Mouse (Mus musculus) adrenal gland, adult 2 months (tissue): ENCODE measurements around the gene Rbm34. TPM values are rescaled to one million over a fixed set of nuclear protein-coding genes. Genes with fewer than 3 reads are reported as not detected.
"Not testable (repeated sequence)": the region's sequence is repeated elsewhere in the genome, so short reads cannot be mapped to it uniquely, and the experiment has no call there.

Experiments used
- DNase-seq: peaks from one replicate; pipeline ENCODE4 v3.0.0; 2021
- polyA plus RNA-seq: library from polyadenylated mRNA; depleted of rRNA; stranded (reverse); fragments of >200 nt; gene quantifications from 2 replicates; pipeline ENCODE4 v1.2.3, GENCODE M21; 2012; rRNA removed
- total RNA-seq, 2 experiments: library from RNA; stranded (reverse); gene quantifications; 2 replicates each; pipeline ENCODE4 v1.2.3; 2021

The Rbm34 gene
- total and polyA plus RNA-seq, 3 experiments: 3.0 to 12.1 (median 9.2) TPM

DNA sequence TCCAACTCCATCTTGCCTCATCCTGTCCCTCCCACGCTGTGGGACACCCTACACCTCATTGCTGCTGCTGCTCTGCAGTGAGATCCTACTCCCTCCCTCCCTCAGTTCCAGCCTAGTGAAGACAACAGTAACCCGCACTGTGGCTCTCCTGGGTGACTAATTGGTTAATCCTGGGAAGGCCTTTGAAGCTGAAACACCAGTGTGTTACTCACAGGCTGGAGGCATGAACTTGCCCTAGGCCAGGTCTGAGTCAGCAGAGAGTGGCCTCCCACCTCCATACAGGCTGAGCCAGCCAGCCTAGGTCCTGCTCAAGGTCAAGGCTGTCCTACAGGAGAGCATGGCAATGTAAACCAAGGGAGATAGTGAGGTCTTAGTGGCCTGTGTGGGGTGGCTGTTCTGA lies 51.6 kb downstream of the Rbm34 start:
- peak; percentile 89 for DNase-seq

DNA sequence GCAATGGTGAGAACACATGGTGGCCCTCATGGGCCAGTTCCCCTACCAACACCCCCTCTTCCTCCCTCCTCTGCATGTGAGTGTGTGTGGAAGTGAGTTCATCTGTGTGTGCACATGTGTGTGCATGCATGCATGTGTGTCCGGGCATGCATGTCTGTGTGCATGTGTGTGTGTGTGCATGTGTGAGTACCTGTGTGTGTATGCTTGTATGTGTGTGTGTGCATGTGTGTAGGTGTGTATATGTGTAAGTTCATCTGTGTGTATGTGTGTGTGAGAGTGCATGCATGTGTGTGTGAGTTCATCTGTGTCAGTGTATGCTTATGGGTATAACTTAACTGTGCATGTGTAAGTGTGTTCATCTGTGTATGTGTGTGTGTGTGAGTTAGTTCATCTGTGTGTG lies 52.5 kb downstream of the Rbm34 start:
- no peak for DNase-seq

DNA sequence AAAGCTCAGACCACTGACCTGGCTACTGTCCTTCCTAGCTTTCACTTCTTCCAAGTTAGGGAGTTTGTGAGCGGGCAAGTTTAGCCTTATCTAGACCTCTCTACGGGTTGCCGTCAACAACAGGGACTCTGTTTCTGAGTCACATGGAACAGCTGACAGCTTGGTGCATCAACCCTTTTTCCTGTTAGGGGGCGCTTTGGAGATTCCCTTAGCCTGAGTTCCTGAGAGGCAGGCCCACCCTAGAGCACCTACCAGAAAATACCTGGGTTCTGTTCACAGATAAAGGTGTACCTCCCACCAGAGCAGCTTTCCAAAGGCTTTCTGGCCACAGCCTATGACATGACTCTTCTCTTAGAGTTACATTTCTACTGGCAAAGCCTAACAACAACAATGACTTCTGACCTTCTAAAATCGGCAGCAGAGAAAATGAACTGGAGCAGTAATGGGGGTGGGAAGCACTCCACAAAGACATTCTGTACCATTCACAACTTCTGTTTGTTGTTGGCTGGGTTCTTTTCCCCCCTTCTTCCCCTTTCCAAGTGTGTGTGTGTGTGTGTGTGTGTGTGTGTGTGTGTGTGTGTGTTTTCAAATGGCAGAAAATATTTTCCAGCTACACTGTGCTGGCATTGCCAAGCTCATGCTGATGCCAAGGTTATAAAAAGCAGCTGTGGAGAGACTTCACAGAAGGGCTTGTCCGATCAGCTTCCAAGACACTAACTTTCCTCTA lies 53.5 kb downstream of the Rbm34 start:
- DNase-seq: peak; percentile 47

DNA sequence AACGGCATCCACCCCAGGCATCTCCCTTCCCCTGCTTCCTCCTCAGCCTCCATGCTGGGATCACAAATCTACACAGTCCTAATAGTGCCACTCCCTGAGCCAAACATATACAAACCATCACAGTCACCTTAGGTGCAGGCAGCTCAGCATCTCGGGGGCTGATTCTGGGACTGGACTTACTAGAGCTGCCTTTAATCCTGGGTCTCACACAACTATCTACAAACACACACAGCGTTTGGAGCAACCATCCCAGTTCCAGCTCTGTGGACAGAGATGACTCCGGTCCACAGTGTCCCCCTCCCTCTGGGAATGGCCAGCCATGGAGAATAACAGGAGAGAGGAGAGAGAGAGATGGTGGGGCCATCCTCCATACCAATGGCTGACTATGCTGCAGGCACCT lies 54.3 kb downstream of the Rbm34 start:
- no peak for DNase-seq

DNA sequence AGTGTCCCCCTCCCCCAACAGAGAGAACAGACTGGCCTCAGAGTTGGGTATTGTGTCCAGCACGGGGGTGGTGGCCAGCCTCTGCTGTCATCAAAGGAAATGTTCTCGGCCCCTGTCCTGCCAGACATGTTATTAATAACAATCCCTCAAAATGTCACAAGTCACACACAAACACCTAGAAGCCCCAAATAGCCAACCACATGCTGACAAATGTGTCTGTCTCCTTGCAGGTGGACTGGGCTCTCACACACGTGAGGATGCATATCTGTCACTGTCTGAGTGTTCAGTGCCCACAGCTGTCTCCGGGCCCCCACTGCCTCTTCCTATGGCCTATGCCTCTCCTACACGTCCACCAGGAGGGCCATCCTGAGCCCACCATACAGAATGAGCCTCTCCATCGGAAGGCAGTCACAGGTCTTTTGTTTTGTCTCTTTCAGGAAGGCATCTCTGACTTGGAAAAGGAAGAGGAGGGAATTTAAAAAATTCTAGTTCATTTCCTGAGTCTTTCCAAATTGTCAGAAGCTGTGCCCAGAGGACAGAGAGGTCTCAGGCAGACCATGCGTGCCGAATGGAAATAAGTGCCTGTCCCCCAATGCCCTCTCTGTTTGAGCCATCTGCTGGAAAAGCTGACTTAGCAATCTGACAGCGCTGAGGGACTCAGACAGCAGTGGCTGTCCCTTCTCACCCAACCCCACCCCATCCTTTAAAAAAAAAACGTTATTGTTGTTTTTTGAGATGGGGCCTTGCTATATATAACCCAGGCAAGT lies 56.1 kb downstream of the Rbm34 start:
- DNase-seq: no peak

DNA sequence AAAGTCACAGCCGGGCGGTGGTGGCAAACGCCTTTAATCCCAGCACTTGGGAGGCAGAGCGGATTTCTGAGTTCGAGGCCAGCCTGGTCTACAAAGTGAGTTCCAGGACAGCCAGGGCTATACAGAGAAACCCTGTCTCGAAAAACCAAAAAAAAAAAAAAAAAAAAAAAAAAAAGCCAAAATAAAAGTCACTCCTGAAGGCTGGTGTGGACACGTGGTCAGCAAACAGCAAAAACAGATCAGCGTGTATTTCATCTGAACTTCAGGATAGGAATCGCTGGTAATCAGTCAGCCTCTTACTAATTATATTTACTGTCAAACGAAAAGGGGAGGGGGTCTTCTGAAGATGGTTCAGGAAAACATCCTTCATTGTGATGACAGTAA lies 56.8 kb downstream of the Rbm34 start:
- DNase-seq: not testable (repeated sequence)

DNA sequence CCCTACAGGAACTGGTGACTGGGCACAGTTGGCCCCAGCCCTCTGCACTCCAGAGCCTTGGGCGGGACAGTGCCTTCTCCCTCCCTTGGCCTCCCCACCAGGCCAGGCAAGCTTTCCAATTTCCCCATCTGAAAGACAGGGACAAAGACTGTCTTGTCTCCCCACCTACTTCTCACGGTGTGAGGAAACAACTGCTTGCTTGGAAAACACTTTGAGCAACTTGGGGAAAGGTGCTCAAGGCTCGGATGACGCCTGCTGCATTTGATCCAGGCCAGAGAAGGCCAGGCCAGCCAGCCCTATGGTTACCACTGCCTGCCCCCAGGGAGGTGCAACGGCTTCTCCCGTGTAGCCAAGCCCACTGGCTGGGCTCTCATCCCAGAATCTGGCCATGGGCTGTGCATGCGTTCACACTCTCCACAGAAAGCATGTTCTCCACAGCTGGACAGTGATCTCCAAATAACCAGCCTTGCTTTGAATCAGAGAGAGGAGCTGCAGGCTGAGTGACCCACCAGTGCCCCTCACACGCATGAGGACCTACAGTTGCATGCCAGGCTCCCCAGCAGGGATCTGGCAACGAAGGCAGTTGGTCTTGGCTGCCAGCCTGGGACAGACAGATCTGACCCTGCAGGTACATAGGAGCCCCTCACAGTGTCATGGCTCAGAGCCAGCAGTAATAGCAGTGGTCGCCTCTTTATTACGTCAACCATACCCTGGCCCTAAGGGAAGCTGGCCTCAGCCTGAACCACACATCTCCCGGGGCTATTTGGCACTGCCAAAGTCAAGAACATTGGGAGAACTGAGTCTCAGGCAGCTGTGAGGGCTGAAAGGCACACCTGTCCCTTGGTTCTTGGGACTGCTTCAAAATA lies 57.4 kb downstream of the Rbm34 start:
- peak; percentile 59 for DNase-seq

DNA sequence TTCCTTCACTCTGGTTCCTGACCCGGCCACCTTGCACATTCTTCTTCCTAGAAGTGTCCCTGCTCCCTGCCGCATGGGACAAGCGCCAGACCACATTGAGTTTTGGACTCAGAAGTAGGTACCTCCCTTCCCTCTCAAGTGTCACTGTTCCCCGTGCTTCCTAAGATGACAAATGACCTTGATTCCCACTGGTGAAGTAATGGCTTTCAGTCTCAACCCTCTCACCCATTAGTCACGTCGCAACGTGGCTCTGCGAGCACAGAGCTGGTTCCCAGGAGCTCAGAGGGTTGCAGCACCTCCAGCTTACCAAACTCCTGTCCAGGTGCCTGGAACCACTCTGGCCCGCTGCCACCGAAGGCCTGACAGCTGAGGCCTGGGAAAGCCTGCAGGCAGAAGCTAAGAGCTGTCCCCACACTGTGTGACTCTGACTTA lies 61.5 kb downstream of the Rbm34 start:
- DNase-seq: peak; percentile 81

DNA sequence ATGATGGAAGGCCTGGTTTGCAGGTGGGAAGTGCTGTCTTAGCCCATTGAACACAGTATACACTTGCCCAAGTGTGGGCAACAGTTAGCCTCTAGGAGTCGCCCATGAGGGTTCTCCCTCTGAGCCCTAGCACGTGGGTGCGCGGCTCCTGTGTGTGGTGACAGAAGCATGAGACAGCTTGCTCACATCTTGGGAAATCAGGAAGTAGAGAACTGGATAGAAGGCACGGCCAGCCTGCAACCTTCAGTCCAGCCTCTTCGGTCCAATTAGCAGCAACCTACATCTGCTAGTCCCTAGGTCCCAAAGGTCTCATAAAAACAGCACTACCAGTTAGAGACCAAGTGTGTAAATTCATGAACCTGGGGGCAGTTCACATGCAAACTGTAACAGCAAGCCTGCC lies 62.1 kb downstream of the Rbm34 start:
- DNase-seq: peak; percentile 63

DNA sequence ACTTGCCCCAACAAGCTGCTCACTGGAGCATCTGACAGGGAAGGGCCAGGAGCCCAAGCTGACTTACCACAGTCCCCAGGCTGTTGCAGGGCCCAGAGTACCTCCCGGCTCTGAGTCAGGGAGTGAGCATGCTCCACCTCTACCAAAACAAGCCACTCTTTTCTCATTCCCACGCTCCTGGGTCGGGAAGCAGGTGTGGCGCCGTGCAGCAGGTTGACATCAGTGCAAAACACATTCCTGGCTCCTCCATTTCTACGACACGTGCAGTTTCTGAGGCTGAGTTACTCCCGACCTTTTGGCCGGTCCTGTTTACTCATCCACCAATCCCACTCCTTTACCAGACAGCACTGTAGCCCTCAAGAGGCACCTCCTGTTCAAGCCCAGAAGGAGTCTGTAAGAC lies 62.9 kb downstream of the Rbm34 start:
- no peak for DNase-seq

DNA sequence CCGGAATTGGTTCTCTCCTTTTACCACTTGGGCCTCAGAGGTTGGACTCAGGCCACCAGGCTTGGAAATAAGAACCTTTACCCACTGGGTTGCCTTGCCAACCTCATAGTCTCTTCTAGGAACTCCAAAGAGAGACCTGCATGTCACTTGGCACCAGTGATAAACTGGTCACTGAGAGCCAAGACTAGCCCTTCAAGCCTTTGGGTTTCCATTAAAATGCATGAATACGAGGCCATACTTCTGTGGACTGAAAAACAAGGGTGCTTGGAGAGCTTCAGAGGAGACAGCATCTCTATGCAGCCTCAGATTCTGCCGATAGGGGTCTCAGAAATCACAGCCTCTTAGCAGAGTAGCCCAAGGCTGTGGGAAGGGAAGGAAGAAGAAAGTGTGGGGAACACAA lies 63.5 kb downstream of the Rbm34 start:
- no peak for DNase-seq

DNA sequence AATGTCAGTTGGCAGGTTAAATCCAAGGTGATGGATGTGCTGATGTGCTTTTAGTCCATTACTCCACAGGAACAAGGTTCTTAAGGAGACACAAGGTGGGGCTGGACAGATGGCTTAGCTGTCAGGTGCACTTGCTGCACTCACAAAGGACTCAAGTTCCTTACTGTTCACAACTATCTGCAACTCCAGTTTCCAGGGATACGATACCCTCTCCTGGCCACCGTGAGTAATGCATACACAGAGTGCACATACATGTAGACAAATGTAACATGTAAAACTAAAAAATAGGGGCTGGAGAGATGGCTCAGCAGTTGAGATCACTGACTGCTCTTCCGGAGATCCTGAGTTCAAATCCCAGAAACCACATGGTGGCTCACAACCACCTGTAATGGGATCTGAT lies 65.5 kb downstream of the Rbm34 start:
- DNase-seq: no peak

DNA sequence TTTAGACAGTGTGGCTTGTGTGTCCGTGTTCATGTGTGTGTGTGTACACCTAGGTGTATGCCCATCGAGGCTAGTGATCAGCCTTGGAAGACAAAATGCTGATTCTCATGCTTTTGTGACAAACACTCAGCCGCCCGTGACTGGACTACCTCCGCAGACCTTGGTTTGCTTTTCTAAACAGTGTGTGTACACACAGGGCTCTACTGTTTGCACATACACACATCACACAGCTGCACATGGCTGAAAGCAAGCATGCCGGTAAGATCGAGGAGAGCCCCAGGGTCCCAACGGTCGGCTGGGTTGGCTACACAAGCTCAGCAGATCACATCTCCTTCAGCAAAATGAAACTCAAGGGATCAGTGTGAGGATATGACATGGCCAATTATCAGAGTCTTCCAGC lies 66.9 kb downstream of the Rbm34 start:
- DNase-seq: no peak

DNA sequence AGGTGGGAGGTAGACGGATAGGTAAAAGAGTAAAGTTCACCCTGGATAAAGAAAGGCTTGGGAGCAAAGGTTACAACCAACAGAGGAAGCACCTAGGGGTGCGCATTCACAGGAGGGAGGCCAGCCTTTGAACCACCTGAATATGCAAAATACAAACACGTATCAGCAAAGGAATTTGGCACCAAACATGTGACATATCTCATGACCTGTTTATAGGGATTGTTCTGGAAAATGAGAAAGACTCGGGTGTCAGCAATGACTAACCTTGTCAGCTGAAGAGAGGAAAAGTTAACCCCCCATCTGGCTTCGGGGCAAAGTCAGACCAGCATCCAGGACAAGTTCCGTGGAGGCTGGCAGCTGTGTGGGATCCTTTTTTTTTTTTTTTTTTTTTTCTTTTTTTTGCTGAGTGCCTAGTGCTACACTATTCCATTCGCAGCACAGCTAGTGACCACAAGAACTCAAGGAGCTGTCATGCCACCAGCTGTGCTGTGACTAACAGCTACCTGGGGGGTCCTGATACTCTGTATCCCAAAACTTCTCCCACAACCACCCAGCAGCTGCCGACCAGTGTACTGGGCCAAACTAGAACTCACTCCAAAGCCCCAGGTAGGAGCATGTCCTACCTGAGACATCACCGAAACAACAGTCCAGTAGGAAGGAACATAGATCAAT lies 67.5 kb downstream of the Rbm34 start:
- no peak for DNase-seq

DNA sequence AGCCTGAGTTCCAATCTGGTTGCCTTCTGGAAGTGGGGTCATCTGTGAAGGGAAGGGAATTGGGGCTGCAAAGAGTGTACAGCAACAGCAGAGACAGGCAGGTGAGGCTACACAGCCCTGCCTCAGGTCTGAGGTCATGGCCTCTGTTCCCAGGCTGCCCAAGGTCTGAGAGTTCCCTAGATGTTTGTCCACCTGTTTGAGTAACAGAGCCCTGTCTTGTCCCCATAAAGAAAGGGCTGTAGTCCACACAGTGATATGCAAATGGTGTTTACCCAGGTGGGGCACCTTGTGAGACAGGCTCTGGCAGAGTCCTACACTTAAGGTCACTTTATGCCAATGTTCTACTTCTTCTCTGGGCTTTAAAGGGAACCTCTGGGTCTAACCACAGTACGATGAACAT lies 69.3 kb downstream of the Rbm34 start:
- DNase-seq: no peak

DNA sequence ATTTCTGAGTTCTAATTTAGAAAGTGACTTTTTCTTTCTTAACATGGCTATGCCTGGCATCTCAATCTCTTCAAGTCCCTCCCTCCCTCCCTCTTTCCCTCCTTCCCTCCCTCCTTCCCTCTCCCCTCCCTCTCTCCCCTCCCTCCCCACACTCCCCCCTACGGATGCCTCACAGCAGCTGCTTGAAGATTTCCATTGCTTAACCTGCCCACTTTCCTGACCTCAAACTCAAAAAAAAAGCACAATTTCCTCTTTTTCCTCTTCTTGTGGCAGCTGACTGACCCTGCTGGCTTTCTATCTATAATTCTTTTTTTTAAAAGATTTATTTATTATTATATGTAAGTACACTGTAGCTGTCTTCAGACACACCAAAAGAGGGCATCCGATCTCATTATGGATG lies 69.8 kb downstream of the Rbm34 start:
- no peak for DNase-seq

Other genes with a start within 250 kb of the Rbm34 start
- gene Tomm20, start 25.2 kb downstream of the Rbm34 start, total RNA-seq: 100 to 1,000 TPM; 171 to 206 TPM
- gene Tomm20, start 25.2 kb downstream of the Rbm34 start, polyA plus RNA-seq: 1,002 and 1,582 TPM in 2 replicates
- 10 to 100 TPM; 31.4 to 45.4 TPM for gene Pard3, start 92.8 kb upstream of the Rbm34 start, total RNA-seq
- 39.0 and 56.9 TPM in 2 replicates for gene Pard3, start 92.8 kb upstream of the Rbm34 start, polyA plus RNA-seq